Mouse (Mus musculus): ENCODE measurements around the gene Tas2r103.

Tas2r103 gene

GRCm38 (mm10) chr6:133037001-133037400 lies at the start of gene Tas2r103:
TSS of gene Tas2r103 (minus strand) at chr6:133037101.
- DNase-seq (ENCODE audit: low spot score in 2 of 2) = no peak

GRCm38 (mm10) chr6:133055716-133056115 lies 18.8 kb upstream of the Tas2r103 start, which contains the start of gene Tas2r140:
TSS of gene Tas2r140 (minus strand) at chr6:133055816.
- DNase-seq (ENCODE audit: low spot score in 2 of 2) = no peak
